Mouse (Mus musculus): Measurements from ENCODE around the gene Bicral.

DNA sequence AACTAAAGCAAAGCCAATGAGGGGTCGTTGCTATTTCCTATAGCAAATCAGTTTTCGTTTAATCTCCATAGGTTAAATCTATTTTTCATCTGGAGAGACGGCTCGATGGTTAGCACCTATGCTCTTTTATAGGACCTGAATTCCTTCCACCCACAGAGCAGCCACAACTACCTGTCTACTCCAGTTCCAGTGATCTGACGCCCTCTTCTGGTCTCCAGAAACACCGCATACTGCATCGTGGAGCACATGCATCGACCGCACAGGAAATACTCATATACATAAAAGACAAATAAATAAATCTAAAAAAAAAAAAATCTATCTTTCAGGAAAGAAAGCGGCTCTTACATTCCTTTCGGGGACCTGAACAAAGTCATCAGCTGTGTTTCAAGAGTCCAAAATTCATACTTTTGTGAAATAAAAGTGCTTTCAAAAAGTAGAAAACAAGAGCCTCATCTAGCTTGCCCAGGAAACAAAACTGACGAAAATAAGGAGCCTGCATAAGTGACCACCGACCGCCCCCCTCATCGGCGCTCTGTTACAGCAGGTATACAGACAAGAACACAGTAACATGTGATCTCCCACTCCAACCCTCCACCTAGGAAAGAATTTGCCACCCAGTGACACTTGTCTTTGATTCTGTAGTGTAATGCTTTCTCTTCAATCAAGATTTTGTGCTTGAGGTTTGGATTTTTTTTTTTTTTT lies 30.4 kb upstream of the Bicral start:
- TF ChIP-seq CTCF (IDR thresholded peaks at IDR 0.05) (peak; percentile 79), EP300 (IDR thresholded peaks at IDR 0.05) (no peak)
